Mouse (Mus musculus) cortical plate, adult 2 months (tissue): ENCODE data around the gene Togaram2.

Experiments
- CTCF ChIP-seq: fragments of 200-500 bp; IDR thresholded peaks from 2 replicates; pipeline ENCODE4 v1.5.1; 2011; ENCODE audit warnings: mild to moderate bottlenecking, control low read depth, low read length; ENCODE audit not compliant: insufficient read depth; ENCODE audit errors: extremely low read depth
- POLR2A ChIP-seq: fragments of 200-500 bp; IDR thresholded peaks from 2 replicates; pipeline ENCODE4 v1.6.1; 2011; ENCODE audit warnings: mild to moderate bottlenecking, low read length, control low read depth; ENCODE audit not compliant: insufficient read depth; ENCODE audit errors: extremely low read depth

- TF ChIP-seq CTCF: peak; percentile 84
- TF ChIP-seq POLR2A: no peak
These were observed 10.3 kb upstream of the Togaram2 start for GRCm38 (mm10) chr17:71662751-71663250.
